Mouse (Mus musculus) forebrain, embryonic 12.5 days (tissue): ENCODE results near the gene Atp2a2. TPM values are rescaled to one million over a fixed set of nuclear protein-coding genes. Genes with fewer than 3 reads are reported as not detected.

ENCODE experiments used
- ATAC-seq: fragments of 200-750 bp; cut with Nextera tagmentation; 2 replicates; pipeline ENCODE4 v1.8.0; 2017; ENCODE audit warnings: moderate TSS enrichment; ENCODE audit not compliant: low FRiP score
- H3K27ac ChIP-seq: fragments of 300-500 bp; sonication (generic); 2 replicates; pipeline ENCODE4 v1.5.1; 2016; ENCODE audit warnings: mild to moderate bottlenecking
- H3K27me3 ChIP-seq: fragments of 300-500 bp; sonication (generic); 2 replicates; pipeline ENCODE4 v1.6.1; 2016; ENCODE audit warnings: mild to moderate bottlenecking
- H3K36me3 ChIP-seq: fragments of 300-500 bp; sonication (generic); replicated peaks from 2 replicates; pipeline ENCODE4 v1.6.1; 2016; ENCODE audit warnings: mild to moderate bottlenecking
- H3K4me1 ChIP-seq: fragments of 300-500 bp; sonication (generic); 2 replicates; pipeline ENCODE4 v1.6.1; 2016
- H3K4me2 ChIP-seq: fragments of 300-500 bp; sonication (generic); 2 replicates; pipeline ENCODE4 v1.6.1; 2016; ENCODE audit warnings: mild to moderate bottlenecking, moderate library complexity
- H3K4me3 ChIP-seq: fragments of 300-500 bp; sonication (generic); replicated peaks from 2 replicates; pipeline ENCODE4 v1.5.1; 2016; ENCODE audit warnings: mild to moderate bottlenecking
- H3K9ac ChIP-seq: fragments of 300-500 bp; sonication (generic); 2 replicates; pipeline ENCODE4 v1.6.1; 2016; ENCODE audit warnings: mild to moderate bottlenecking
- H3K9me3 ChIP-seq: fragments of 300-500 bp; sonication (generic); 2 replicates; pipeline ENCODE4 v1.6.1; 2016
- WGBS: fragments of 180-500 bp; shearing (Covaris S2); methylation state at CpG from one replicate; pipeline ENCODE4 v1.1.7; 2016; 5-methylcytosine and 5-hydroxymethylcytosine counted together
- polyA plus RNA-seq: library from polyadenylated mRNA; unstranded; fragments of >200 nt; fragmentation: Nextera tagmentation; extraction: Ambion mirVana; gene quantifications from 2 replicates; pipeline ENCODE4 v1.2.1, GENCODE M21; 2016

Gene Atp2a2
- polyA plus RNA-seq, 1 experiment from 2014 or later, result 57.9 TPM

- H3K4me2 ChIP-seq, result no peak overlapping the region
- no peak overlapping the region for H3K9ac ChIP-seq
- no peaks in the 10 kb centered on the region for H3K9me3 ChIP-seq
- H3K27me3 ChIP-seq, result no peaks in the 10 kb centered on the region
- H3K4me1 ChIP-seq, result no peaks in the 10 kb centered on the region
- peaks cover 6% of the 10 kb centered on the region; the same call in 1 of the 2 replicates for H3K36me3 ChIP-seq
- ATAC-seq, result no peak
- 72% methylated on average over 6 of the region's 6 CpGs for WGBS
- H3K27ac ChIP-seq, result no peak overlapping the region
- H3K4me3 ChIP-seq, result no peak overlapping the region
Observed at GRCm38 (mm10) chr5:122412826-122413225, 89.2 kb downstream of the Atp2a2 start.

DNA sequence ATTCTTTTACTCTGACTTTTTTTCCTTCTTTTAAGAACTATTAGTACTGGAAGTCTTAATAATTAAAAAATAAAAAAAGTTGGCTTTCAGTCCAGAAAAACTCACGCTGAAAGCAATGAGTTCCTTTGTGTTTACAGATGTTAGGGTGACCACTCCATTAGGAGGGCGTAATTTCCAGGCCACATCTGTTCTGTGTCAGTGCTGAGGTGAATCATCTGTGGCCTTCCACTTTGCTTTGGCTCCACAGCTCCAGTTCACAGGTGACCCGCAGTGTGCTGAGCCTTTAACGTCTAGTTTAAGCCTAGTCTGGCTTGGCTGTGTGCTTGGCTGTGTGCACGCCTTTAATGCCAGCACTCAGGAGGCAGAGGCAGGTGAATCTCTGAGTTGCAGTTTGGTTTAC lies 90.1 kb downstream of the Atp2a2 start:
- Histone ChIP-seq H3K27ac (no peak overlapping the region), H3K9me3 (no peaks in the 10 kb centered on the region), H3K4me3 (no peak overlapping the region), H3K36me3 (peaks cover 12% of the 10 kb centered on the region), H3K9ac (no peak overlapping the region), H3K4me2 (no peak overlapping the region), H3K4me1 (no peaks in the 10 kb centered on the region), H3K27me3 (no peaks in the 10 kb centered on the region)
- 87% methylated on average over 5 of the region's 5 CpGs for WGBS
- ATAC-seq, result no peak

DNA sequence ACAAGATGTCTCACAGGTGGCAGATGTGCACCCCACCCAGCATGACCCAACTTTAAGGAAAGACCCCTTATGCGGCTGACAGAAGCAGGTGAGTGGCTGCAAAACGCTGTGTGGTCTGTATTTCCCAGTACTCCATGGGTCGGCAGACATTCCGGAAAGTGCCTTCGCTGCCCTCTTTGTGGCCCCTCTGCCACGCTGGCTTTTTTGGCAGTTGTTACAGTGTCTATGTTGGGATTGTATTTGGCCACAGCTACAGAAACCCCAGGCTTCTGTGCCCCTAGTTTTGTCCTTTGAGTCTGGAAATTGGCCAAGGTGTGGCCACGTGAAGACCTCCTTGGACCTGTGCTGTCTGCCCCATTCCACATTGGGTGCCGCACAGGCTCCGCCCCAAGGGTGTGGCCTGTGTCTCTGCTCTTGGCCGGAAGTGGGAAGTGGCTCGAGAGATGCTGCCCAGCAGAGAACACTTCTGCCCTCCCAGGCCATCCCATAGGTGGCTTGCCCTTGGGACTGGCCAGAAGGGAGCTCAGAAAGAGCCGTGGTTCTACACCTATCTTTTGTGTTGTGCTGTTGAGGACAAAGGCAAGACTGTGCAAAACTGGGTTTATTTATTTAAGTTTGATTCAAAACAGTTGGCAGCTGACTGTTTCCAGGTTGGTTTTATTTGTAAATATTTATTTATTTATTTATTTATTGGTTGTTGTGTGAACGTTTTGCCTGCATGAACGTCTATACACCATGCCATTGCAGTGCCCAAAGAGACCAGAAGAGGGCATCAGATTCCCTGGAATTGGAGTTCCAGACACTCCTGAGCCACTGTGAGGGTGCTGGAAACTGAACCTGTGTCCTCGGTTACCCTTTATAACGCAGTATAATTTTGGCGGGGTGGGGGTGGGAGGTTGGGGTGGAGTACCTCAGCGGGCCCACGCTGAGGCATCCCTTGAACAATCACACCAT lies 92.1 kb downstream of the Atp2a2 start:
- H3K27ac ChIP-seq, result no peak overlapping the region
- H3K9ac ChIP-seq, result no peak overlapping the region
- H3K4me2 ChIP-seq, result no peak overlapping the region
- no peaks in the 10 kb centered on the region for H3K27me3 ChIP-seq
- H3K9me3 ChIP-seq, result peaks cover 4% of the 10 kb centered on the region
- ATAC-seq, result no peak
- H3K4me3 ChIP-seq, result no peak overlapping the region
- peaks cover 31% of the 10 kb centered on the region for H3K36me3 ChIP-seq
- 86% methylated on average over 19 of the region's 19 CpGs for WGBS
- H3K4me1 ChIP-seq, result no peaks in the 10 kb centered on the region

DNA sequence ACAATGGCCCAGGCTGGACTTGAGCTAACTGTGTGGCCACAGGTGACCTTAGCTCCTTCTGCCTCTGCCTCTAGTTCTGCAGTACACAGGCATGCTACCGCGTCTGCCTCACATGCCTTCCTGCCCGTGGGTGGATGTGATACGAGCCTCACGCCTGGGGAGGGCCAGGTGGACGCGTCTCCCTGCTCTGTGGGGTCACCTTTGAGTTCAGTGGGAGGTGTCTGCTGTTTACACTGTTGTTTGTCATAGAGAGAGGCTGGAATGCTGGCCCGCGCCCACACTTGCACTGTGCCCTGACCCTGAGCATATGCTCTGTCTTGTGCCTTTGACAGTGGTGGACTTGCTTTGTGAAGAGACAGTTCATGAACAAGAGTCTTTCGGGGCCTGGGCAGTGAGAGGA lies 96.5 kb downstream of the Atp2a2 start:
- 97% methylated on average over 10 of the region's 10 CpGs for WGBS
- Histone ChIP-seq H3K4me3 (no peak overlapping the region), H3K4me1 (no peaks in the 10 kb centered on the region), H3K36me3 (peaks cover 64% of the 10 kb centered on the region), H3K9me3 (peaks cover 4% of the 10 kb centered on the region), H3K9ac (no peak overlapping the region), H3K27me3 (no peaks in the 10 kb centered on the region), H3K4me2 (no peak overlapping the region), H3K27ac (no peak overlapping the region)
- ATAC-seq, result no peak

Other genes with a start within 250 kb of the Atp2a2 start
- 4.4 and 5.5 TPM in 2 replicates for gene Tctn1, start 237.8 kb downstream of the Atp2a2 start, polyA plus RNA-seq
- 9.6 and 10.7 TPM in 2 replicates for gene Pptc7, start 217.9 kb downstream of the Atp2a2 start, polyA plus RNA-seq
- gene Rad9b, start 148.0 kb downstream of the Atp2a2 start, polyA plus RNA-seq, result 12.7 and 15.8 TPM in 2 replicates
- gene Vps29, start 147.9 kb downstream of the Atp2a2 start, polyA plus RNA-seq, result 174 and 186 TPM in 2 replicates
- 60.5 and 62.6 TPM in 2 replicates for gene Gpn3, start 130.3 kb downstream of the Atp2a2 start, polyA plus RNA-seq
- 106 and 115 TPM in 2 replicates for gene Fam216a, start 129.9 kb downstream of the Atp2a2 start, polyA plus RNA-seq
- 111 and 128 TPM in 2 replicates for gene Arpc3, start 110.3 kb downstream of the Atp2a2 start, polyA plus RNA-seq
- gene Anapc7, start 80.5 kb downstream of the Atp2a2 start, polyA plus RNA-seq, result 49.2 and 50.5 TPM in 2 replicates
- 54.7 and 55.6 TPM in 2 replicates for gene Ift81, start 112.3 kb upstream of the Atp2a2 start, polyA plus RNA-seq
- 0.77 and 0.90 TPM in 2 replicates for gene P2rx7, start 141.7 kb upstream of the Atp2a2 start, polyA plus RNA-seq
- gene P2rx4, start 205.3 kb upstream of the Atp2a2 start, polyA plus RNA-seq, result 5.6 and 6.6 TPM in 2 replicates